Mouse (Mus musculus): ENCODE measurements around the gene Il17c.
A peak's percentile ranks its signal among the peaks of the same experiment; 100 is the strongest.

Gene Il17c

DNA sequence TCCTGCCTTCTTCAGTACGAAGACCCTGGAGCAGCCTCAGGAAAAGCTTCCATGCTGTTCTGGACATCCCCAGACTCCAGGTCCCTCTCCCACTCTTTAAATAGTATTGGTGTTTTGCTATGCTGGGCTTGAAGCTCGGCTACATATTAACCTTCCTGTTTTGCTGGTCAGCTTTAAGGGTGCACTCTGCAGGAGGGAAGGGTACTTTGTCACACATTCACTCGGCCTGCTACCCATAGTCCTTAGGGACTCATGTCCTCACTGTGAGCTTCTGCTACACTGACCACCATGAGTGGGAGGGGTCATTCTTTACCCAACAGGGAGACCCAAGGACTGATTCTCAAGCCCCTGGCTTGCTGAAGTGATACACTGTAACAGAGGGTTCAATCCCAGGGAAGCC is 8.8 kb downstream of the Il17c start:
- no peak for DNase-seq (ENCODE audit: low spot score)

- DNase-seq (ENCODE audit: low spot score): no peak
These were observed 10.0 kb downstream of the Il17c start for GRCm38 (mm10) chr8:122431694-122432442.

DNA sequence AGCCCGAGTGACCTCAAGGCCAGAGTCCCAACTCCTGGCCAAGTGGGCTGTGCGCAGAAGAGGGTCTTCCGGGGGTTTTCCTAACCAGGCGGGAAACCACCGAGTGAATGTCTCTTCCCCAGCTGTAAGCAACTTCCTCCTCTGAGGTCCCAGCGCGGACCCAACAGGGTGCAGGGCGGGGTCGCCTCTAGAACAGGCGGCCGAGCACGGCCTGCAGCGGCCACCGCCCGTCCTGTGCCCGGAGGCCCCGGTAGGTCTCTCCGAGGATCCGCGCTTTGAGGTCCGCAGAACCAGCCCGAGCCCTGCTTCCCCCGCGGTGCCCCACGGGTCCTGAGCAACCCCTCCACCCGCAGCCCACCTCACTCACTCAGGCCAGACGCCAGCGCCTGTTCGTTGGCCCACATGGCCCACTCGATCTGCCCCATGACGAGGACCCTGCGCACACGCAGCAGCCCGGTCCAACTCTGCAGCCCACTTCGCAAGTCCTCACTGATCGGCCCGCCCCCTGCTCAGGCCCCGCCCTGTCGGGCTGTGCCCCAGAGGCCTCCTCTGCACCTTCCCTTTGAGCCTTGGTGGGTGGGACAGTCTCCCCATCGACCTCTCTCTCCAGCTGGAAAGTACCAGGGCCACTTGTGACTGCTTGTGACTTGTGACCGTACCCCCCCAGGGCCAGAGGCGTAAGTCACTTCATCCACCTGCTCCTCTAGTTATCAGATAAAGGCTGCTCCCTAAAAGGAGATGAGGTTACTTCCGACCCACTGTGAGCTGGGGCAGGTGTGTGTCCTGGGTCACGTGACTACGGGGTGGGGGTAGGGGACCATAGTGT is 10.8 kb downstream of the Il17c start, which contains the start of gene Cyba:
Cyba (minus strand) TSS at position 488 of the 826 bp plus-strand sequence.
- DNase-seq (ENCODE audit: low spot score): no peak

- DNase-seq (ENCODE audit: low spot score): no peak
These were observed 11.6 kb downstream of the Il17c start for GRCm38 (mm10) chr8:122433269-122433905.

DNA sequence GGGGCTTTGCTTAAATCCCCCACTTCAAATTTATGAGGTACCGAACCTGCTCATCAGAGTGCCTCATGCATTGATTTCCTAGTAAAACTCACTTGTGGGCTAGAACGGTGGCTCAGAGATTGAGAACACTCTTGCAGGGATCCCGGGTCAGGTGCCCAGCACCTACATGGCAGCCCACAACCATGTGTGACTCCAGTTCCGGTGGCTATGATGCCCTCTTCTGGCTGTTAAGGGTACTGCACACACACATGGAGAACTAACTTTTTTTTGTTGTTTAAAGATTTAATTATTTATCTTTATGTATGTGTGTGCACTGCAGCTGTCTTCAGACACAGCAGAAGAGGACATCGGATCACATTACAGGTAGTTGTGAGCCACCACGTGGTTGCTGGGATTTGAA is 13.6 kb downstream of the Il17c start:
- no peak for DNase-seq (ENCODE audit: low spot score)

DNA sequence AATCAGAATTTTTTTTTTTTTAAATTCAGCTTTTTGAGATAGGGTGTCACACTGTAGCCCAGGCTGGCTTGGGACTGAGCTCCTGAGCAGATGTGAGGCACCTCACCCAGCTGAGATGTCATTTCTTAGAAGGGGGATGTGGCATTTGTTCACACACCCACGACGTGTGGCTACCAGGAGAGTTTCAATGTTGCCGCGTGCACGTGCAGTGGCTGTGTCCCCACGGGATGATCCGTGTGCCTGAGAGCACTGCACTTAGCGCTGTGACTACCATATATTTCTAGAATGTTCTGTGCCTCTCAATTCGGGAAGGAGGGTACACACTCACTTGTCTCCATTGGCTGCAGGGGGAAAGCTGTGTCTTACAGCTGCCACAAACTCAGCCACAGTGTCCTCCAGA is 14.3 kb downstream of the Il17c start:
- DNase-seq (ENCODE audit: low spot score): no peak

GRCm38 (mm10) chr8:122436586-122437125 is 14.8 kb downstream of the Il17c start:
- DNase-seq (ENCODE audit: low spot score): no peak

- no peak for DNase-seq (ENCODE audit: low spot score)
These were observed 16.0 kb downstream of the Il17c start for GRCm38 (mm10) chr8:122437708-122438331.

DNA sequence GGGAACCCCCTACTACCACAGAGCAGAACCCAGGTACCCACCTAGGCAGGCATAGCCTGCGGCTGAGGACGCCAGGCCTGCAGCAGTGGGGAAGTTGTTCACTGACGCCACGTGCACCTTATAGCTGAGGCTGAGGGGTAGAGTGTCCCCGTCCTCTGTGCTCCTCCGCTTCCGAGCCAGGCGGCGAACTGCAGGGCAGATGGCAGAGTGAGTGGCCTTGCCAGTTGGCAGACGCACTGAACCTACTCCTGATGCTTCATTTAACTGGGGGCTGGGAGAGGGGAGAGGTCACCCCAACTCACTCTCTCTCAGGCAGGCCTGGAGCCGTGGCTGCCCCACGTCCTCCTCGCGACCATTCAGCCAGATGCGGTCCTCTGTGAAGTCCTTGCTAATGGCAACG is 17.5 kb downstream of the Il17c start:
- DNase-seq (ENCODE audit: low spot score): no peak

- DNase-seq (ENCODE audit: low spot score): peak; percentile 63
These were observed 19.5 kb downstream of the Il17c start for GRCm38 (mm10) chr8:122441326-122441725.

DNA sequence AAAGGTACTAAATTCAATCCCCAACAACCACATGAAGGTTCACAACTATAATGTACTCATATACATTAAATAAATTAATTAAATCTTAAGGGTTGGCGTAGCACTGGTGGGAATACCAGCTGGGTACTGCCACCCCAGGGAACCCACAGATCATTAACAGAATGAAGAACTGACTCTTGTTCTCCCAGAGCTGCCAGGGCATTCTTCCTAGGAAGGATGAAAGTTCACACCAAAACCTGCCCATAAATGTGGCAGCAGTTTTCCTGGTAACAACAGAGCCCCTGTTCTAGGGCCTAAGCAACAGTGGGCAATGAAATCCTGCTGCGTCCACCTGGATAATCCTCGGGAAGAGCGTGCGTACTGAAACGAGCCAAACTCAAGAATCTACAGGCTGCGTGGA is 20.5 kb downstream of the Il17c start:
- DNase-seq (ENCODE audit: low spot score): no peak

DNA sequence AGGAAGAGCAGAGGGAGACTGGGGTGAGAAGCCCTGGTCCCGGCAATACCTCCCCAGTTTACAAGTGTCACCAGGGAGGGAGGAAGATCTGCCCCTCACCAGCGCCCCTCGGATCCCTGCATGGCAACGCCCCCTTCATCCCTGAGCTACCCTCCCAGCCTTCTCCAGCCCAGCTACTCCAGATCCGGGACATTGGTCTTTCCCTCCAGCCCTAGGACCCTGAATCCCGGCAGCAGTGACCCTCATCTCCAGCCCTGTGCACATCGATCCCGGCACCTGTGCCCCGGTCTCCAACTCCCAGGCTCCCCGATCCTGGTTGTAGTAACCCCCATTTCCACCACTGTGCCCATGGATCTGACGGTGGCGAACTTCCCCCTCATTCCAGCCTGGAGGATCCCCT is 21.0 kb downstream of the Il17c start:
- peak; percentile 46 for DNase-seq (ENCODE audit: low spot score)

- DNase-seq (ENCODE audit: low spot score): peak; percentile 100
These were observed 21.6 kb downstream of the Il17c start, which contains the start of gene Mvd for GRCm38 (mm10) chr8:122443262-122444006. Gene Mvd (minus strand): TSS chr8:122443422.

GRCm38 (mm10) chr8:122444058-122444748 is 22.4 kb downstream of the Il17c start:
- DNase-seq (ENCODE audit: low spot score): peak; percentile 89

GRCm38 (mm10) chr8:122445203-122445602 is 23.4 kb downstream of the Il17c start:
- DNase-seq (ENCODE audit: low spot score): peak; percentile 78

- peak; percentile 74 for DNase-seq (ENCODE audit: low spot score)
These were observed 29.4 kb downstream of the Il17c start for GRCm38 (mm10) chr8:122451161-122451703.

DNA sequence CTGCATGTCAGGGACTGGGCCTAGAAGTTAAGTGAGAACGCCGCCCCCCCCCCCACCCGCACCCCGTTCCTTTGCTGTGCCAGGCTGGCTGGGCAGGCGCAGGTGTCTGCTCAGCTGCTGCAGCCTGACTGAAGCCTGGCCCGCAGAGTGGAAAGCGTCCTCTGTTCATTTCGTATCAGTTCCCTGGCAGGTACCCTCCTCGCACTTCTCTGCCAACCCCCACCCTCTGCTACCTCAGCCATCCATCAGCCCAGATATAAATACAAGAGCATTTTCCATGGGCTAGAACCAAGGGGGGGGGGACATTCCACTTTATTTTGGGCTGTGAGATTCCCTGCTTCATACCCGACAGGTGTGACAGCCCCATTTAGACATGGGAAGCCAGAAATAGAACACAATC is 30.3 kb downstream of the Il17c start:
- DNase-seq (ENCODE audit: low spot score): no peak

GRCm38 (mm10) chr8:122454409-122454808 is 32.6 kb downstream of the Il17c start:
- DNase-seq (ENCODE audit: low spot score): no peak

- no peak for DNase-seq (ENCODE audit: low spot score)
These were observed 35.4 kb downstream of the Il17c start for GRCm38 (mm10) chr8:122457171-122457570.

- peak; percentile 66 for DNase-seq (ENCODE audit: low spot score)
These were observed 37.5 kb downstream of the Il17c start for GRCm38 (mm10) chr8:122459218-122459900.
